Mouse (Mus musculus): Measurements from ENCODE around the gene App. TPM values are rescaled to one million over a fixed set of nuclear protein-coding genes. Genes with fewer than 3 reads are reported as not detected.

App gene
- polyA plus RNA-seq, 1 experiment = 107 TPM

DNA sequence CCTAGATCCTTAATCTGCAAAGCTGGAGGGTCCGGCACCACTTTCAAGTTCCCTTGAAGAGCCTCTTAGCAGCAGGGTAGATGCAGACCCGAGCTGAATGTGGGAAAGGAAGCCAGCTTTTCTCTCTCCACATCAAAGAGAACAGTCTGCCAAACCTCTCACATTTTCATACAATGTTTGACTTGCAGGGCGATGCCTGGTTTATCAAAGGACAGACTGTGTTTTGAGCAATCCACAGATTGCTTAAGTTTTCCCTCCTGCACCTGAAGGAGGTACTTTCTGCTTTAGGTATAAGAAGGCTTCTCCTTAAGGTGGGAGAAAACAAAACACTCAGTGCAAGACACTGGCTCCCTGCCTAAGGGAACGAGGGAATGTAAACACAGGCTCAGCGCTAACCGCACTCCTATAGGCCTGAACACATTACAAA, 178.1 kb downstream of the App start:
- no peaks in the 10 kb centered on the region for H3K27me3 ChIP-seq (ENCODE audit: control insufficient read depth, insufficient read depth, insufficient read length)
- no peaks in the 10 kb centered on the region for H3K79me3 ChIP-seq (ENCODE audit: low read depth)
- no peak overlapping the region for H3K4me3 ChIP-seq (ENCODE audit: insufficient read depth, poor library complexity, severe bottlenecking)
- TF ChIP-seq MYOD1 (IDR thresholded peaks at IDR 0.05; ENCODE audit: control insufficient read depth, insufficient read length, low read depth) = no peak
- no peak for TF ChIP-seq MYOG (IDR thresholded peaks at IDR 0.05; ENCODE audit: control insufficient read depth, extremely low read depth, insufficient read length)
- TF ChIP-seq CEBPB (IDR thresholded peaks at IDR 0.05; ENCODE audit: low read depth) = no peak
- no peak for TF ChIP-seq MAX (IDR thresholded peaks at IDR 0.05)
- TF ChIP-seq FOSL1 (IDR thresholded peaks at IDR 0.05; ENCODE audit: insufficient read depth, low read length, poor library complexity, severe bottlenecking) = no peak
- no peak for TF ChIP-seq CTCF (IDR thresholded peaks at IDR 0.05; ENCODE audit: control insufficient read depth, insufficient read depth, insufficient read length)
- no peak for TF ChIP-seq USF1 (IDR thresholded peaks at IDR 0.05; ENCODE audit: low read depth)
- H3K79me2 ChIP-seq (ENCODE audit: control insufficient read depth, insufficient read depth) = no peaks in the 10 kb centered on the region
- peaks cover 3% of the 10 kb centered on the region for H3K36me3 ChIP-seq (ENCODE audit: control insufficient read depth, insufficient read depth)
- no peak overlapping the region for H3ac ChIP-seq (ENCODE audit: control insufficient read depth, insufficient read length, low read depth)

DNA sequence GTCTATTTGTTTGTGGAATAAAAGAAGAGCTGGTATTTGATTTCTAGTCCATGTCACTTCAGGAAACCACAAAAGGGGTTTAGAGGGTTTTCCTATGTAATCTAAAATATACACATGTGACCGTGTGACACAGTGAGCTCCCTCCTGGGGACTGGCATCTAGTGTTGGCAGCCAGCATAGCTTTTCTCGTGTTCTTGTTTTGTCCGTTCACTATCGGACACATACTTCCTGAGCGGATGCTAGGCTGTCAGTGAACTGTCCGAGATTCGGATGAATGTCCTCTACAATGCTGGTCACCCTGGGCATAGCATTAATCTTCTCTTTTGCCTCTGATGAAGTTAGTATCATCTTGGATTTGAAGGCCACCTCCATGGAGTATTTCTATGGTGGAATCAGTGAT, 180.7 kb downstream of the App start:
- H3K4me3 ChIP-seq (ENCODE audit: insufficient read depth, poor library complexity, severe bottlenecking) = no peak overlapping the region
- H3ac ChIP-seq (ENCODE audit: control insufficient read depth, insufficient read length, low read depth) = no peak overlapping the region
- peaks cover 3% of the 10 kb centered on the region for H3K36me3 ChIP-seq (ENCODE audit: control insufficient read depth, insufficient read depth)
- no peaks in the 10 kb centered on the region for H3K79me2 ChIP-seq (ENCODE audit: control insufficient read depth, insufficient read depth)
- TF ChIP-seq USF1 (IDR thresholded peaks at IDR 0.05; ENCODE audit: low read depth) (no peak), FOSL1 (IDR thresholded peaks at IDR 0.05; ENCODE audit: insufficient read depth, low read length, poor library complexity, severe bottlenecking) (no peak), MAX (IDR thresholded peaks at IDR 0.05) (no peak), CTCF (IDR thresholded peaks at IDR 0.05; ENCODE audit: control insufficient read depth, insufficient read depth, insufficient read length) (no peak), MYOD1 (IDR thresholded peaks at IDR 0.05; ENCODE audit: control insufficient read depth, insufficient read length, low read depth) (no peak), CEBPB (IDR thresholded peaks at IDR 0.05; ENCODE audit: low read depth) (no peak), MYOG (IDR thresholded peaks at IDR 0.05; ENCODE audit: control insufficient read depth, extremely low read depth, insufficient read length) (no peak)
- H3K27me3 ChIP-seq (ENCODE audit: control insufficient read depth, insufficient read depth, insufficient read length) = no peaks in the 10 kb centered on the region
- no peaks in the 10 kb centered on the region for H3K79me3 ChIP-seq (ENCODE audit: low read depth)

DNA sequence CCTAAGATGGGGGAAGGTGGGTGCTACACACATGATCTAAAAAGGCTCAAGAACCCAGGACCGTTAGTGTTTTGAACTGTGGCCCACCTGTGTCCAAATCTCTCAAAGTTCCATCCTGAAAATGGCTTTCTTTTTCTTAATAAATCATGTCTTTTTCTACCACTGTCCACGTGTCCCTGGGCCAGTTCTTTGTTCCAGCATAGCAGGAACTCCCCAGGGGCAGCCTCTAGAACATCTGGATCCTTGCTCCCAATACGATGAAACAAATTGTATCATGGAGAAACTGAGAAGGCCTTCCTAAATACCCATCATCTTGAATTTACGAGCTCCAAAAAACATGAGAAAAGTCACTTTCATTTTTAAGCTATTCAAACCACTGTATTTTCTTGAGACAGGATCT, 182.6 kb downstream of the App start:
- Histone ChIP-seq H3K79me2 (ENCODE audit: control insufficient read depth, insufficient read depth) (no peaks in the 10 kb centered on the region), H3ac (ENCODE audit: control insufficient read depth, insufficient read length, low read depth) (no peak overlapping the region), H3K36me3 (ENCODE audit: control insufficient read depth, insufficient read depth) (peaks cover 3% of the 10 kb centered on the region), H3K27me3 (ENCODE audit: control insufficient read depth, insufficient read depth, insufficient read length) (no peaks in the 10 kb centered on the region), H3K4me3 (ENCODE audit: insufficient read depth, poor library complexity, severe bottlenecking) (no peak overlapping the region), H3K79me3 (ENCODE audit: low read depth) (no peaks in the 10 kb centered on the region)
- TF ChIP-seq CTCF (IDR thresholded peaks at IDR 0.05; ENCODE audit: control insufficient read depth, insufficient read depth, insufficient read length) = no peak
- no peak for TF ChIP-seq MAX (IDR thresholded peaks at IDR 0.05)
- TF ChIP-seq FOSL1 (IDR thresholded peaks at IDR 0.05; ENCODE audit: insufficient read depth, low read length, poor library complexity, severe bottlenecking) = no peak
- no peak for TF ChIP-seq CEBPB (IDR thresholded peaks at IDR 0.05; ENCODE audit: low read depth)
- TF ChIP-seq USF1 (IDR thresholded peaks at IDR 0.05; ENCODE audit: low read depth) = no peak
- TF ChIP-seq MYOD1 (IDR thresholded peaks at IDR 0.05; ENCODE audit: control insufficient read depth, insufficient read length, low read depth) = no peak
- no peak for TF ChIP-seq MYOG (IDR thresholded peaks at IDR 0.05; ENCODE audit: control insufficient read depth, extremely low read depth, insufficient read length)

DNA sequence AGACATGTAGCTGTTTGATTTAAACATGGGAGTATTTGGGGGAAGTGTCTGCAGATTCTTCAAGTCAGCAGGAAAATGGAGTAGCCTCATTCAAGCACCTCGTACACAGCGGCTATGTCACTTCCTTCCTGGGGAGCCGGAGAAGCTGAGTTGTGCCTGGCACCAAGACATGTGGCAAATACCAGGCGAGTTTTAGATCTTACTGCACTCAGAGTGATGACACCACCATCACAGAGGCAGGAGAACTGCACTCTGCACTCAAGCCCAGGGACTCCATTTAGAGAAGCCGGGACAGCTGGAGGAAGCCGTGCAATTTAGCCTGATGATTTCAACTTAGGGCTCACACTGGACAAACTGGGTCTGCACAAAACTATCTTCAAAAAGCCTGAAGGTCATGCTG, 183.6 kb downstream of the App start:
- Histone ChIP-seq H3K36me3 (ENCODE audit: control insufficient read depth, insufficient read depth) (peaks cover 1% of the 10 kb centered on the region), H3K27me3 (ENCODE audit: control insufficient read depth, insufficient read depth, insufficient read length) (no peaks in the 10 kb centered on the region), H3ac (ENCODE audit: control insufficient read depth, insufficient read length, low read depth) (no peak overlapping the region), H3K79me2 (ENCODE audit: control insufficient read depth, insufficient read depth) (no peaks in the 10 kb centered on the region), H3K79me3 (ENCODE audit: low read depth) (no peaks in the 10 kb centered on the region), H3K4me3 (ENCODE audit: insufficient read depth, poor library complexity, severe bottlenecking) (no peak overlapping the region)
- TF ChIP-seq CEBPB (IDR thresholded peaks at IDR 0.05; ENCODE audit: low read depth) = no peak
- no peak for TF ChIP-seq MYOG (IDR thresholded peaks at IDR 0.05; ENCODE audit: control insufficient read depth, extremely low read depth, insufficient read length)
- no peak for TF ChIP-seq FOSL1 (IDR thresholded peaks at IDR 0.05; ENCODE audit: insufficient read depth, low read length, poor library complexity, severe bottlenecking)
- no peak for TF ChIP-seq CTCF (IDR thresholded peaks at IDR 0.05; ENCODE audit: control insufficient read depth, insufficient read depth, insufficient read length)
- TF ChIP-seq MAX (IDR thresholded peaks at IDR 0.05) = no peak
- no peak for TF ChIP-seq USF1 (IDR thresholded peaks at IDR 0.05; ENCODE audit: low read depth)
- no peak for TF ChIP-seq MYOD1 (IDR thresholded peaks at IDR 0.05; ENCODE audit: control insufficient read depth, insufficient read length, low read depth)

GRCm38 (mm10) chr16:84989476-84989875, 184.1 kb downstream of the App start:
- H3K79me3 ChIP-seq (ENCODE audit: low read depth) = no peaks in the 10 kb centered on the region
- H3K4me3 ChIP-seq (ENCODE audit: insufficient read depth, poor library complexity, severe bottlenecking) = no peak overlapping the region
- H3K36me3 ChIP-seq (ENCODE audit: control insufficient read depth, insufficient read depth) = no peaks in the 10 kb centered on the region
- TF ChIP-seq MYOG (IDR thresholded peaks at IDR 0.05; ENCODE audit: control insufficient read depth, extremely low read depth, insufficient read length) (no peak), CTCF (IDR thresholded peaks at IDR 0.05; ENCODE audit: control insufficient read depth, insufficient read depth, insufficient read length) (no peak), MAX (IDR thresholded peaks at IDR 0.05) (no peak), CEBPB (IDR thresholded peaks at IDR 0.05; ENCODE audit: low read depth) (no peak), USF1 (IDR thresholded peaks at IDR 0.05; ENCODE audit: low read depth) (no peak), FOSL1 (IDR thresholded peaks at IDR 0.05; ENCODE audit: insufficient read depth, low read length, poor library complexity, severe bottlenecking) (no peak), MYOD1 (IDR thresholded peaks at IDR 0.05; ENCODE audit: control insufficient read depth, insufficient read length, low read depth) (no peak)
- no peaks in the 10 kb centered on the region for H3K79me2 ChIP-seq (ENCODE audit: control insufficient read depth, insufficient read depth)
- no peaks in the 10 kb centered on the region for H3K27me3 ChIP-seq (ENCODE audit: control insufficient read depth, insufficient read depth, insufficient read length)
- H3ac ChIP-seq (ENCODE audit: control insufficient read depth, insufficient read length, low read depth) = no peak overlapping the region

All from C2C12 (cell line).